In genomic region chr9:32571676-32572075, GRCm38 (mm10) we compare ENCODE assay signal across 15 mouse cellular contexts.
"Had no signal": no experiment of that assay in that cellular context is flagged by ENCODE, and none has a peak within 500 bp of the region (broad histone marks: within the 10 kb centered on the region; RNA-seq: fewer than 3 reads in every experiment).

No protein-coding gene starts in this region.

- ATAC-seq: intestine, postnatal 0 days; midbrain, embryonic 15.5 days had no signal

- H3K9me3 ChIP-seq: midbrain, embryonic 15.5 days; neural tube, embryonic 12.5 days; stomach, embryonic 15.5 days had no signal

- H3K36me3 ChIP-seq: midbrain, embryonic 15.5 days; neural tube, embryonic 12.5 days; stomach, embryonic 15.5 days had no signal

- H3K4me2 ChIP-seq: midbrain, embryonic 11.5 days; midbrain, embryonic 15.5 days; neural tube, embryonic 12.5 days; stomach, embryonic 15.5 days had no signal

- H3K9ac ChIP-seq: liver, embryonic 14.5 days; midbrain, embryonic 15.5 days; neural tube, embryonic 12.5 days; stomach, embryonic 15.5 days had no signal

- DNase-seq: kidney, adult 8-10 months; kidney, postnatal 4 days; liver; lung, adult 18-20 months; lung, postnatal 4 days; thymus, adult 18-20 months; thymus, postnatal 14 days had no signal

- H3K4me3 ChIP-seq: layer of hippocampus, adult 2 months; midbrain, embryonic 15.5 days; neural tube, embryonic 12.5 days; stomach, embryonic 15.5 days had no signal

- H3K27me3 ChIP-seq: midbrain, embryonic 15.5 days; neural tube, embryonic 12.5 days; stomach, embryonic 15.5 days had no signal

- H3K27ac ChIP-seq: kidney, postnatal 0 days; layer of hippocampus, adult 2 months; liver, embryonic 14.5 days; midbrain, embryonic 15.5 days; neural tube, embryonic 12.5 days; stomach, embryonic 15.5 days had no signal

- H3K4me1 ChIP-seq: midbrain, embryonic 15.5 days; neural tube, embryonic 12.5 days had no signal
